Mouse (Mus musculus) embryo, embryonic 11.5 days (tissue): Measurements from ENCODE around the gene Sqstm1.

ENCODE experiments used
- DNase-seq: peaks from one replicate; pipeline ENCODE4 v3.0.0-alpha.2; 2012; ENCODE audit warnings: low read depth, low spot score

The Sqstm1 gene

GRCm38 (mm10) chr11:50230481-50231304 is 20.1 kb upstream of the Sqstm1 start:
- no peak for DNase-seq

- DNase-seq, result no peak
These were observed 18.8 kb upstream of the Sqstm1 start for GRCm38 (mm10) chr11:50229252-50229910.

GRCm38 (mm10) chr11:50228772-50229171 is 18.1 kb upstream of the Sqstm1 start:
- no peak for DNase-seq

GRCm38 (mm10) chr11:50227736-50228135 is 17.1 kb upstream of the Sqstm1 start:
- DNase-seq, result no peak

GRCm38 (mm10) chr11:50227226-50227625 is 16.6 kb upstream of the Sqstm1 start:
- no peak for DNase-seq

- DNase-seq, result no peak
These were observed 15.8 kb upstream of the Sqstm1 start for GRCm38 (mm10) chr11:50226406-50226805.

- no peak for DNase-seq
These were observed 15.2 kb upstream of the Sqstm1 start for GRCm38 (mm10) chr11:50225611-50226378.

GRCm38 (mm10) chr11:50224671-50225530 is 14.3 kb upstream of the Sqstm1 start:
- peak; percentile 56 for DNase-seq

- DNase-seq, result no peak
These were observed 13.4 kb upstream of the Sqstm1 start for GRCm38 (mm10) chr11:50223783-50224662.

- no peak for DNase-seq
These were observed 12.1 kb upstream of the Sqstm1 start for GRCm38 (mm10) chr11:50222559-50223276.

GRCm38 (mm10) chr11:50219833-50220232 is 9.2 kb upstream of the Sqstm1 start:
- no peak for DNase-seq

- DNase-seq, result no peak
These were observed 7.2 kb upstream of the Sqstm1 start for GRCm38 (mm10) chr11:50217811-50218210.

GRCm38 (mm10) chr11:50216724-50217366 is 6.2 kb upstream of the Sqstm1 start:
- DNase-seq, result no peak

- DNase-seq, result no peak
These were observed 5.0 kb upstream of the Sqstm1 start for GRCm38 (mm10) chr11:50215633-50216032.

GRCm38 (mm10) chr11:50214631-50215030 is 4.0 kb upstream of the Sqstm1 start:
- DNase-seq, result no peak

GRCm38 (mm10) chr11:50212848-50213758 is 2.5 kb upstream of the Sqstm1 start:
- DNase-seq, result no peak

GRCm38 (mm10) chr11:50212060-50212739 is 1.6 kb upstream of the Sqstm1 start:
- DNase-seq, result no peak
